Mouse (Mus musculus) layer of hippocampus, postnatal 36 days (tissue): ENCODE measurements around the gene Tor2a. TPM values are rescaled to one million over a fixed set of nuclear protein-coding genes. Genes with fewer than 3 reads are reported as not detected.
A peak's percentile ranks its signal among the peaks of the same experiment; 100 is the strongest.

Experiments used
- DNase-seq, 2 experiments: peaks; one replicate each; pipeline ENCODE4 v3.0.0; 2022
- total RNA-seq, 2 experiments: library from RNA; stranded (reverse); gene quantifications; 2 replicates each; pipeline ENCODE4 v1.2.3; 2021

Gene Tor2a
- total RNA-seq: 10 to 100 TPM; 30.0 to 31.6 TPM

GRCm38 (mm10) chr2:32757056-32757845 is at the start of gene Tor2a:
Gene Tor2a, plus strand, starts transcription at chr2:32757234.
- DNase-seq: peak; percentile 95 to 97

DNA sequence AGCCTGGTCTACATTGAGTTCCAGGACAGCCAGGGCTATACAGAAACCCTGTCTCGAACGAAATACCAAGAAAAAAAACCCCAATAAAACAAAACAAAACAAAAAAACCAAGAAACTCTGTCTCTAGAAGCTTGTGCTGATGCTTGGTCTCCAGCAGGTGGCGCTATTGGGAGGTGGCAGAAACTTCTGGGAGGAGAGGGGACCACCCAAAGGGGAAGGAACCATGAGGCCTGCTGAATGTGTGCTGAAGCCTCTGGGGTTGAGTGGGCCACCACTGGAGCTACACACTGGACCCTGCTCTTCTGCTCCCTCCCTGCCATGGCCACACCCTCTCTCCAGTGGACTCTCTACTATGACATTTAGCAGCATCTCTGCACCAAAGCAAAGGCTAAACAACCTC is 48.4 kb upstream of the Tor2a start:
- peak in 1 of 2 experiments; percentile 29 for DNase-seq

DNA sequence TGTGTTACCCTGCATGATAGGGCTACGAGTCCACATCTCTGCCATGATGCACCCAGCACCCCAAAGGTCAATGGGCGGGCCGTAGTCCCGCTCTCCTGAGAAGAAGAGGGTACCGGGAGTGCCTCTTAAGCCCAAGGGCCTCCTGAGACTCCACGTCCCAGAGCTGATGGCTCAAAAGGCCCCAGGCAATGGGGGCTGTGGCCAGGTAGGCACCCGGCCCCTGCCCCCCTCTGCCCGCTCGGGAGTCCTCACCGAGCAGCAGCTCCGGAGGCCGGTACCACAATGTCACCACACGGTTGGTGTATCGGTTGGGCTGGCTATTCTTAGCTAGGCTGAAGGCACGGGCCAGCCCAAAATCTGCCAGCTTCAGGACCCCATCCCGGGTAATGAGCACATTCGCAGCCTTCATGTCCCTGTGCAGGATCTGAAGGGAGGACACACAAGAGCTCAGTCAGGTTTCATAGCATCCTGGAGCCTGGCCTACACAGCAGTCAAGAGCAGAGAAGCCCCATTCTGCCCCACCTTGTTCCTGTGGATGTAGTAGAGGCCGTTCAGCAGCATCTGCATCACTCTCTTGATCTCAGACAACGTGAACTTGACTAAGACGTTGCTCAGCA is 47.4 kb upstream of the Tor2a start:
- no peak for DNase-seq

GRCm38 (mm10) chr2:32710425-32710824 is 46.6 kb upstream of the Tor2a start:
- DNase-seq: no peak

DNA sequence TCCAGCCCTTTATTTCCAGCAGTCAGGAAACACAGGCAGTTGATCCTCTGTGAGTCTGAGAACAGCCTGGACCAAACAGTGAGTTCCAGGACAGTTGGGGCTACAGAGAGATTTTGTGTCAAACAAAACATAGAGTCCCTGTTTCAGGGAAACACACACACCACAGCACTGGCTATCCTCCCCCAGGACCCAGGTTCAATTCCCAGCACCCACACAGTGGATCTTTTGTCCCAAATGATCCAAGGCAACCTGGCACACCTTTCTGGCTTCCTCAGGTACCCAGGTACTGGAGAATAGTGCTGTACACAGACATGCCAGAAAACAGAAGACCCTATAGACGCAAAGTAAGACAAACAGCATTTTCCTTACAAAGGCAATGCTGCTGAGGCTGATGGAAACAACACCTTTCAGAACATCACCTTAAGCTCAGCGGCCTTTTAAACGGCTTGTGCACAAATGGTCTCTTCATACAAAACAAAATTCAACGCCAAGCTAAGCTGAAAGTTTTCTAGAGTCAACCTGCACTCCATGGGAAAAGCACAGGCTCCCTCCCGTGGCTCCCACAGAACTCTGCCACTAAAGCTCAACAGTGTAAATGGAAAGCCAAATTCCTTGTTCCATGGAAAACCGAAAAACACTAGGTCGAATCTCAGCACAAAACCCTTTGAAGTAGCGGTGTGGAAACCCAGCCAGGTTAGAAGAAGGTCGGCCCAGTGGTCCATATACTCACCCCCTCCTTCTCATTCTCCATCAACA is 45.6 kb upstream of the Tor2a start:
- no peak for DNase-seq

DNA sequence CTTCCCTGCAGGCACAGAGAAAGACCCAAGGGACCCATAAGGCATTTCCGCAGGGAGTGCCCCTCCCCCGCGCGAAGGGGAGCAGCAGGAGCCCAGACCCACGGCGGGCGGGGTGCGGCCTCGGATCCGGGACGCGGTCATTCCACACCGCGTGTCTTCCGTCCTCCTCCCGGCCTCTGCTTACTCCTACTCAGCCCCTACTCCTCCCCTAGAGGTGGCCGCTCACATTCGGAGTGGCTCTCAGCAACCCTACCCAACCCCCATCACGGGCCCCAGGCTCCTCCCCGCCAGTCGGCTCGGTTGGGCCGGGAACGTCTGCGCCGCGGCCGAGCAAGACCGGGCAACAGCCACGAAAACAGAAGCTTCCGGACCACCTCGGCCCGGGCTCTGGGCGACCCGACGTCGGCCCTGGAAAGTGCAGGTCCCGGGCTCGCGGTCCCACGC is 44.9 kb upstream of the Tor2a start:
- DNase-seq: peak; percentile 47 to 53

DNA sequence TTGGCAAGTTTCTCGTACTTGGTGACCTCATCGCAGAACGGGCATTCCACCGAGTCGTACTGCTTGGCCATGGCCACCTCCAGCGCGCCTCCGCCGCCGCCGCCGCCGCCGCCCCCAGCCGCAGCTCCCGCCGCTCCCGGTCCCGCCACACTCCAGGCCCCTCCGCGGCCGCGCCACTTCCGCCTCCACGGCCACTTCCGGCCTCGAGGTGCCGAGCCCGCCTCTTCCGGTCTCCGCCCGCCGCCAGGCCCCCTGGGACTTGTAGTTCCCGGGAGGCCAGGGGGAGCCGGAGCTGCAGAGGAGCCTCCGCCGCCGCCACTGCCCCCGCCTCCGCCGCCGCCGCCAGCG is 44.5 kb upstream of the Tor2a start:
- DNase-seq: peak in 1 of 2 experiments; percentile 94

GRCm38 (mm10) chr2:32712934-32713817 is 43.9 kb upstream of the Tor2a start, which contains the start of gene Cdk9:
Gene Cdk9, minus strand, starts transcription at chr2:32713076.
- DNase-seq: peak; percentile 93 to 95

GRCm38 (mm10) chr2:32714117-32714986 is 42.7 kb upstream of the Tor2a start:
- DNase-seq: no peak

- DNase-seq: no peak
Observed at GRCm38 (mm10) chr2:32714987-32715425, 42.0 kb upstream of the Tor2a start.

DNA sequence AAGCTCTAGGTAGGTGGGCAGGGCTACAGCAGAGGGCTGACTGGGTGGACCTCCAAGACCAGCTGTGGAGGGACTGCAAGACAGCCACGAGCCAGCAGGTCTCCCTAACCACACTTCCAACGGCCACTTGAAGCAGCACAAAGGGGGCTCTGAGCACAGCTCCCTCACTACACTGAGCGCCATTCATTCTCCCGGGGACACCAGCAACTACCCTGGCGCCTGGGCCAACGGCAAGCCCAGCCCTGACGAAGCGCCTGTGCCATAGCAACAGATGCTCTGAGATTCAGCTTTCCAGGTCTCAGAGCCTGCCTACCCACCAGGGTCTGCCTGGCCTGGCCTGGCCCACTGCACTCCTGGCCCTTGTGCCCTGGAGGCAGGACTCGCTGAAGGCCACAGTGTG is 38.3 kb upstream of the Tor2a start:
- peak; percentile 33 to 38 for DNase-seq

- no peak for DNase-seq
Observed at GRCm38 (mm10) chr2:32720053-32720452, 37.0 kb upstream of the Tor2a start.

- DNase-seq: no peak
Observed at GRCm38 (mm10) chr2:32720681-32721229, 36.3 kb upstream of the Tor2a start, which contains the start of gene Sh2d3c. Gene Sh2d3c, plus strand, starts transcription at chr2:32721055.

GRCm38 (mm10) chr2:32722046-32722445 is 35.0 kb upstream of the Tor2a start:
- DNase-seq: no peak

DNA sequence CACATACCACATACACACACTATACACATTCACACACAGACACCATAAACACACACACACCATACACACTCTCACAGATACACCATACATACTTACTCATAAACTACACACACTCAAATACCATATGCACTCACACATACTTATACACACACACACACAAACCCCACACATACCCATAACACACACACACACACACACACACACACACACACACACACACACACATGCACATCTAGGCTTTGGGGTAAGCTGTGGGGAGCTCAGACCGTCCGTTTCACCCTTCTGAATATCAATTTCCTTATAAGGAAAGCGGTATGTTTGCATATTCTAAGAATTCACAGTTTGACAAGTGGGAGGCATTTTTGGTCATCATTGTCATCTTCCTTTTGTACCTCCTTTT is 34.5 kb upstream of the Tor2a start:
- no peak for DNase-seq

GRCm38 (mm10) chr2:32724149-32724548 is 32.9 kb upstream of the Tor2a start:
- no peak for DNase-seq

GRCm38 (mm10) chr2:32724832-32725790 is 31.9 kb upstream of the Tor2a start:
- no peak for DNase-seq

- DNase-seq: peak; percentile 78 to 83
Observed at GRCm38 (mm10) chr2:32727435-32727834, 29.6 kb upstream of the Tor2a start.

DNA sequence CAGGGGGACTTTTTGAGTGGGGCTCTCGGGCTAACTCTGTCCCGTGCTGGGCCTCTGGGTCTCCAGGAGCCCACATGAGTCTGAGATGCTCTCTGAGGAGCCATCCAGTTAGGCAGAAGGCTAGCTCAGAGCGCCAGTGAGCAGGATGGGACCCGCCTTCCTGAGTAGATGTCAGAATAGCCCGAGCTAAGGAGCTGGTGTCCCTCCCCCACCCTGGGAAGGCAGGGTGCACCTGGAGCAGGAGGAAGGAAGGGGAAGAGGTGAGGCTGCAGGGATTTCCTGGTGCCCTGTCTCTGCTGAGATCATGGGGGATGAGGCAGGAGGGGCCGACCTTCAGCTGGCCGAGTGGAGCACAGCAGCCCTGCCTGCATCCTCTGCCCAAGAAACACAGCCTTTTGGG is 28.6 kb upstream of the Tor2a start:
- DNase-seq: no peak
